ENCODE assay signal across 18 mouse cellular contexts in the genomic region with DNA sequence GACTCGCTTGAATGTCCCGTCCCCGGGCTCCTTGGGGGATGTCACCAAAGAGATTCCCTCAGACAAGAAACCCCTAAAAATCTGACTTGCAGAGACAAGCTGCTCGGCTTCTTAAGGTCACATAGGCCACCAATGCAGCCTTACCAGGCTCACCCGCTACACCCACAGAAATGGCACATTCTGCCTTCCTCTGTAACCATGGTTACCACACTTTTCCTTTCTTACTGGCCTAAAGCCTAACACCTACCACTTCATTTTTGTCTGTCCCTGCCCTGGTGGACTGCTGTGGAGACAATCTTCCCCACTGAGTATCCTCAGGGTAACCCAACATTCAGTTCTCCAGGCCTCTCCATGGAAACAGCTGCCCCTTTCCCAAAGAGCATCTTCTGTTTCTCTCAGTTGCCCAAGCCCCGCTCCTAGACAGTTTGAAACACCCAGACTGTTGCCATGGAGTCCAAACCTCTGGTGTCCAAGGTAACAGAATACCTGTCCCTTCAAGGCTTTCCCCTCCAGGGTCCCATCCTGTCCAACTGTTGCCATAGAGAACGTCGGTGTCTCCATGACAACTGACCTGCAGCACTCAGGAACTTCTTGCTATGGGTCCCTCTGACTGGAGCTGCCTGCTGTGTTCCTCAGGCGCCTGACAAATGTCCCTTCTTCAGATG. TPM values are rescaled to one million over a fixed set of nuclear protein-coding genes. Genes with fewer than 3 reads are reported as not detected.
DNase-seq lines count a peak whose midpoint lies in the region; ATAC-seq lines count a peak whose summit lies in the region.
"Had no signal": no experiment of that assay in that cellular context is flagged by ENCODE, and none has a peak within 500 bp of the region (broad histone marks: within the 10 kb centered on the region; RNA-seq: fewer than 3 reads in every experiment).

No protein-coding gene starts in this region.

- peaks cover 45% of the 10 kb centered on the region for H3K27me3 ChIP-seq in hindbrain, embryonic 15.5 days
- H3K27me3 ChIP-seq in neural tube, embryonic 11.5 days (ENCODE audit: control insufficient read depth, insufficient read depth, low read length) = peaks cover 52% of the 10 kb centered on the region
- peaks cover 97% of the 10 kb centered on the region for H3K27me3 ChIP-seq in heart, embryonic 10.5 days (ENCODE audit: insufficient read depth, poor library complexity, severe bottlenecking)
- peaks cover 83% of the 10 kb centered on the region for H3K27me3 ChIP-seq in kidney, embryonic 15.5 days

- H3K4me1 ChIP-seq in hindbrain, embryonic 15.5 days (replicated peaks) = peaks cover 36% of the 10 kb centered on the region
- H3K4me1 ChIP-seq in neural tube, embryonic 11.5 days (ENCODE audit: control insufficient read depth, insufficient read depth, low read length) = peaks cover 8% of the 10 kb centered on the region
- peaks cover 12% of the 10 kb centered on the region for H3K4me1 ChIP-seq in heart, embryonic 10.5 days
- H3K4me1 ChIP-seq in kidney, embryonic 15.5 days = peaks cover 15% of the 10 kb centered on the region

- H3K27ac ChIP-seq in hindbrain, embryonic 15.5 days (replicated peaks) = 0 out of 2 replicates have a peak overlapping the region, but pooled peaks have one; percentile 12
- no peak overlapping the region for H3K27ac ChIP-seq in neural tube, embryonic 11.5 days (ENCODE audit: low read depth, low read length)
- H3K27ac ChIP-seq in heart, embryonic 10.5 days = no peak overlapping the region
- H3K27ac ChIP-seq in kidney, embryonic 15.5 days = no peak overlapping the region
- H3K27ac ChIP-seq: embryonic facial prominence, embryonic 13.5 days; forebrain, embryonic 15.5 days had no signal

- no peak overlapping the region for H3K4me3 ChIP-seq in hindbrain, embryonic 15.5 days
- H3K4me3 ChIP-seq in neural tube, embryonic 11.5 days (ENCODE audit: low read depth, low read length) = no peak overlapping the region
- no peak overlapping the region for H3K4me3 ChIP-seq in heart, embryonic 10.5 days
- H3K4me3 ChIP-seq in kidney, embryonic 15.5 days (replicated peaks) = no peak overlapping the region
- H3K4me3 ChIP-seq: embryonic facial prominence, embryonic 13.5 days; forebrain, embryonic 15.5 days; heart, embryonic 12.5 days had no signal

- H3K9me3 ChIP-seq in hindbrain, embryonic 15.5 days = no peaks in the 10 kb centered on the region
- no peaks in the 10 kb centered on the region for H3K9me3 ChIP-seq in neural tube, embryonic 11.5 days (ENCODE audit: control insufficient read depth, low read length)
- H3K9me3 ChIP-seq in heart, embryonic 10.5 days = no peaks in the 10 kb centered on the region
- no peaks in the 10 kb centered on the region for H3K9me3 ChIP-seq in kidney, embryonic 15.5 days (replicated peaks)
- H3K9me3 ChIP-seq: embryonic facial prominence, embryonic 13.5 days; forebrain, embryonic 15.5 days; heart, embryonic 12.5 days had no signal

- WGBS in hindbrain, embryonic 15.5 days = 29% methylated on average over 9 of the region's 9 CpGs
- 53% methylated on average over 9 of the region's 9 CpGs for WGBS in neural tube, embryonic 11.5 days
- 62% methylated on average over 9 of the region's 9 CpGs for WGBS in heart, embryonic 10.5 days
- WGBS in kidney, embryonic 15.5 days = 64% methylated on average over 9 of the region's 9 CpGs

- no peak overlapping the region for H3K9ac ChIP-seq in hindbrain, embryonic 15.5 days
- H3K9ac ChIP-seq in neural tube, embryonic 11.5 days (ENCODE audit: low read length) = no peak overlapping the region
- no peak overlapping the region for H3K9ac ChIP-seq in kidney, embryonic 15.5 days
- H3K9ac ChIP-seq: embryonic facial prominence, embryonic 13.5 days; forebrain, embryonic 15.5 days; heart, embryonic 12.5 days had no signal

- peaks cover 9% of the 10 kb centered on the region for H3K36me3 ChIP-seq in hindbrain, embryonic 15.5 days
- H3K36me3 ChIP-seq in neural tube, embryonic 11.5 days (ENCODE audit: control insufficient read depth, insufficient read depth, low read length) = no peaks in the 10 kb centered on the region
- H3K36me3 ChIP-seq in heart, embryonic 10.5 days = no peaks in the 10 kb centered on the region
- H3K36me3 ChIP-seq in kidney, embryonic 15.5 days = no peaks in the 10 kb centered on the region
- H3K36me3 ChIP-seq: embryonic facial prominence, embryonic 13.5 days; heart, embryonic 12.5 days had no signal

- no peak overlapping the region for H3K4me2 ChIP-seq in hindbrain, embryonic 15.5 days
- H3K4me2 ChIP-seq in neural tube, embryonic 11.5 days (ENCODE audit: low read depth) = no peak overlapping the region
- no peak overlapping the region for H3K4me2 ChIP-seq in kidney, embryonic 15.5 days
- H3K4me2 ChIP-seq: embryonic facial prominence, embryonic 13.5 days; forebrain, embryonic 15.5 days; heart, embryonic 12.5 days had no signal

- DNase-seq in embryo, embryonic 11 days = peak; percentile 24
- DNase-seq in embryo, embryonic 10.5 days (ENCODE audit: low spot score) = no peak
- DNase-seq in R1 (ENCODE audit: low read depth, low spot score) = peak; percentile 91
- peak; percentile 43 for DNase-seq in neural tube, embryonic 11.5 days (ENCODE audit: low spot score)
- no peak for DNase-seq in heart, embryonic 10.5 days (ENCODE audit: low spot score)
- DNase-seq in heart, adult 11 months = no peak
- DNase-seq: adrenal gland, adult 8-10 months; cerebellum, postnatal 14 days; gastrocnemius, postnatal 14 days; heart, postnatal 4 days; kidney, adult 8-10 months; liver; lung, adult 2 months had no signal

- peak; percentile 21; the same call in 1 of the 2 replicates for ATAC-seq in hindbrain, embryonic 15.5 days (ENCODE audit: low FRiP score, low read depth)
- no peak for ATAC-seq in neural tube, embryonic 11.5 days (ENCODE audit: insufficient read depth, low FRiP score, low TSS enrichment)
- ATAC-seq in kidney, embryonic 15.5 days (replicated peaks; ENCODE audit: low FRiP score) = no peak
- ATAC-seq: forebrain, embryonic 15.5 days had no signal

RNA-seq across cellular contexts. Expression of gene Hapln4, which starts 6.2 kb away (rescaled TPM):
- 0.87 and 1.3 TPM in 2 replicates for polyA plus RNA-seq in hindbrain, embryonic 15.5 days (2015; fragmentation: Nextera tagmentation; extraction: Ambion mirVana)
- 0.21 and 0.27 TPM in 2 replicates for polyA plus RNA-seq in neural tube, embryonic 11.5 days (2014; fragmentation: Nextera tagmentation; extraction: Ambion mirVana)
- 0.30 and 0.62 TPM in 2 replicates for polyA plus RNA-seq in heart, embryonic 10.5 days (2016; fragmentation: Nextera tagmentation; extraction: Ambion mirVana)
- 0.35 TPM in 1 of 2 replicates, not detected in the other for polyA plus RNA-seq in kidney, embryonic 15.5 days (2015; fragmentation: Nextera tagmentation; extraction: Ambion mirVana)

RNA-seq across cellular contexts. Expression of gene Tm6sf2, which starts 16.7 kb away (rescaled TPM):
- polyA plus RNA-seq in hindbrain, embryonic 15.5 days (2015; fragmentation: Nextera tagmentation; extraction: Ambion mirVana) = 0.97 and 2.8 TPM in 2 replicates
- polyA plus RNA-seq in neural tube, embryonic 11.5 days (2014; fragmentation: Nextera tagmentation; extraction: Ambion mirVana) = 0.53 and 1.3 TPM in 2 replicates
- 0.94 and 1.3 TPM in 2 replicates for polyA plus RNA-seq in heart, embryonic 10.5 days (2016; fragmentation: Nextera tagmentation; extraction: Ambion mirVana)
- 1.0 TPM in 2 replicates for polyA plus RNA-seq in kidney, embryonic 15.5 days (2015; fragmentation: Nextera tagmentation; extraction: Ambion mirVana)

RNA-seq across cellular contexts. Expression of gene Ncan, which starts 31.2 kb away (rescaled TPM):
- 165 and 193 TPM in 2 replicates for polyA plus RNA-seq in hindbrain, embryonic 15.5 days (2015; fragmentation: Nextera tagmentation; extraction: Ambion mirVana)
- 55.8 and 59.7 TPM in 2 replicates for polyA plus RNA-seq in neural tube, embryonic 11.5 days (2014; fragmentation: Nextera tagmentation; extraction: Ambion mirVana)
- polyA plus RNA-seq in heart, embryonic 10.5 days (2016; fragmentation: Nextera tagmentation; extraction: Ambion mirVana) = 0.06 and 0.29 TPM in 2 replicates
- 0.32 and 0.64 TPM in 2 replicates for polyA plus RNA-seq in kidney, embryonic 15.5 days (2015; fragmentation: Nextera tagmentation; extraction: Ambion mirVana)

RNA-seq across cellular contexts. Expression of gene Nr2c2ap, which starts 41.7 kb away (rescaled TPM):
- 38.3 and 42.8 TPM in 2 replicates for polyA plus RNA-seq in hindbrain, embryonic 15.5 days (2015; fragmentation: Nextera tagmentation; extraction: Ambion mirVana)
- polyA plus RNA-seq in neural tube, embryonic 11.5 days (2014; fragmentation: Nextera tagmentation; extraction: Ambion mirVana) = 18.9 and 20.6 TPM in 2 replicates
- polyA plus RNA-seq in heart, embryonic 10.5 days (2016; fragmentation: Nextera tagmentation; extraction: Ambion mirVana) = 35.4 and 39.6 TPM in 2 replicates
- 31.4 and 34.8 TPM in 2 replicates for polyA plus RNA-seq in kidney, embryonic 15.5 days (2015; fragmentation: Nextera tagmentation; extraction: Ambion mirVana)

RNA-seq across cellular contexts. Expression of gene Sugp1, which starts 46.8 kb away (rescaled TPM):
- 55.5 and 57.6 TPM in 2 replicates for polyA plus RNA-seq in hindbrain, embryonic 15.5 days (2015; fragmentation: Nextera tagmentation; extraction: Ambion mirVana)
- 39.2 and 39.5 TPM in 2 replicates for polyA plus RNA-seq in neural tube, embryonic 11.5 days (2014; fragmentation: Nextera tagmentation; extraction: Ambion mirVana)
- 41.1 and 45.0 TPM in 2 replicates for polyA plus RNA-seq in heart, embryonic 10.5 days (2016; fragmentation: Nextera tagmentation; extraction: Ambion mirVana)
- polyA plus RNA-seq in kidney, embryonic 15.5 days (2015; fragmentation: Nextera tagmentation; extraction: Ambion mirVana) = 44.1 and 48.7 TPM in 2 replicates

Comparison
In these comparisons a context has a peak if more than half of its experiments do, and no peak if none do; other contexts are left out.
1. DNase-seq: peak in embryo, embryonic 11 days (single experiment), R1 (single experiment) and neural tube, embryonic 11.5 days (single experiment); none in embryo, embryonic 10.5 days (single experiment), heart, embryonic 10.5 days (single experiment) and heart, adult 11 months (single experiment).
2. RNA of gene Ncan, which starts 31.2 kb away (polyA plus RNA-seq): 165 to 193 TPM in hindbrain, embryonic 15.5 days and 55.8 to 59.7 TPM in neural tube, embryonic 11.5 days; 0.32 to 0.64 TPM in kidney, embryonic 15.5 days and 0.06 to 0.29 TPM in heart, embryonic 10.5 days; every median in the first group is over 10 times any median in the second.